Mouse (Mus musculus) spleen, adult 2 months (tissue): ENCODE results near the gene Orai1.

Experiments used
- CTCF ChIP-seq: fragments of 200-500 bp; IDR thresholded peaks from 2 replicates; pipeline ENCODE4 v1.5.1; 2011; ENCODE audit warnings: mild to moderate bottlenecking, inconsistent platforms; ENCODE audit not compliant: insufficient read depth, insufficient read length, insufficient replicate concordance; ENCODE audit errors: extremely low read depth
- POLR2A ChIP-seq: fragments of 200-500 bp; IDR thresholded peaks from 2 replicates; pipeline ENCODE4 v1.6.1; 2011; ENCODE audit warnings: low read depth, low read length, inconsistent platforms

- TF ChIP-seq CTCF = no peak
- no peak for TF ChIP-seq POLR2A
Measured at GRCm38 (mm10) chr5:123050918-123051317, 36.0 kb downstream of the Orai1 start.
